Mouse (Mus musculus) large intestine, adult 2 months (tissue): ENCODE results near the gene Rere. TPM values are rescaled to one million over a fixed set of nuclear protein-coding genes. Genes with fewer than 3 reads are reported as not detected.

ENCODE experiments used
- DNase-seq: peaks from one replicate; pipeline ENCODE4 v3.0.0-alpha.2; 2012; ENCODE audit warnings: low read depth, low spot score
- WGBS: fragments of 180-500 bp; shearing (Covaris S2); methylation state at CpG from one replicate; pipeline ENCODE4 v1.1.7; 2018; 5-methylcytosine and 5-hydroxymethylcytosine counted together
- polyA plus RNA-seq: library from polyadenylated mRNA; depleted of rRNA; stranded (reverse); fragments of >200 nt; gene quantifications from 2 replicates; pipeline ENCODE4 v1.2.3, GENCODE M21; 2012

The Rere gene
- polyA plus RNA-seq, 1 experiment: 29.4 TPM

DNA sequence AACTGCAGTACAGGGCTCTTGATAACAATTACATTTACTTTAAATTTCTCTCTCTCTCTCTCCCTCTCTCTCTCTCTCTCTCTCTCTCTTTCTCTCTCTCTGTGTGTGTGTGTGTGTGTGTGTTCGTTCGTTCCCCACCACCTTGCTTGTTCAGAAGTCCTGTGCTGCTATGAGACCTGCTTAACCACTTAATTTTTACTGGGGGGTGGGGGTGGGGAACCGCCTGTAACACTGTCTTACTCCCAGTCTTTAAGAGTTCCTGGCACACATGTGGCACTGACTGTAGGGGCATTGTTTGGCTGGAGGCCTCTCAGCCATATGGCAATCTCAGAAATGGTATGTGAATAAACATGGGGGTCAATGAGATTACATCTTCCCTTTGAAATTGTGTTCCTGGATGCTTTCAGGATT is 91.2 kb downstream of the Rere start:
- 10% methylated on average over 3 of the region's 3 CpGs for WGBS
- DNase-seq: no peak

DNA sequence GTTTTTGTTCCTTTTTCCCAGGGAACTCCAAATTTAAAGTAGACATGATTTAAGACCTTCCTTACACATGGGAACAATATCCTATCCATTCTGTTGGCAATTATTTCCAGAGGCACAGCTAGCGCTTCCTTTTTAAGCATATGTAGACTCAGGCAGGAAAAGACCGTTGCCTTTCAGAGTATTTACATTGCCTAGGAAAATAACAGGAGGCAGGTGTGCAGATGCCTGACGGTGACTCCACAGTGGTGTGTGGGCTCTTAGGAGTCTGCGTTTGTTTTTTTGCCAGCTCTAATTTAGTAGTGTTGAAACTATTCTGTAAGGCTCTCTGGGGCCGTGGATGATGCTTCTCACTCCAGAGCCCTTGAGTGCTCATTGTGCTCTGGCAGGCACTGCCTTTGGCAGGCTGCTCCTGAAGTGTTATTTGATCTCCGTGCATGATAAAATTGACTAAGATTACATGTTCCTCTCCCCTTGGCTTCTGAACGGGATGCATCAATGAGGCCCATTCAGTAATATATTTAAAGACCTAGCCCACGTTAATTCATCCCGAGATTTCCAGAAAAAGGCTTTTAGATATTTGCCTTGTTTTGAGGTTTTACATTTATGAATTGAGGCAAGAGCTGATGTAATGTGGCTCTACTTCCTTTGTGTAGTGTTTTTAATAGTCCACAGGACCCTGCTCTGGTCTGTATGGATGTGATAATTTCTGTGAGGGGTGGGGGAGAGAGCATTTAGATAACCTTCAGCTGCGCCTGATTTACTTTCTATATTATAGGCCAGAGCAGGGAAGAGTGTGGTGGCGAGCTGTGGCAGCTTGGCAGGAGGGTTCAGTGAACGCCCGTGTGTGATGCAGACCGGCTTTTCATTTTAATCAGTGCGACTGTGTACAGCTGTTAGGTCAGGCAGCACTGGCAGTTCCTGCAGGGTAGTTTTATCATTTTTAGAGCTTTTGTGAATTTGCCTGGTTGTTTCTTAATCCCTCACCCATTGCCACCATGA is 92.0 kb downstream of the Rere start:
- 12% methylated on average over 15 of the region's 15 CpGs for WGBS
- DNase-seq: no peak

- no peak for DNase-seq
- 28% methylated on average over 9 of the region's 9 CpGs for WGBS
Observed at GRCm38 (mm10) chr4:150374651-150375447, 93.4 kb downstream of the Rere start.

- DNase-seq: no peak
- WGBS: 36% methylated on average over 1 of the region's 1 CpGs
Observed at GRCm38 (mm10) chr4:150375448-150375935, 94.0 kb downstream of the Rere start.

DNA sequence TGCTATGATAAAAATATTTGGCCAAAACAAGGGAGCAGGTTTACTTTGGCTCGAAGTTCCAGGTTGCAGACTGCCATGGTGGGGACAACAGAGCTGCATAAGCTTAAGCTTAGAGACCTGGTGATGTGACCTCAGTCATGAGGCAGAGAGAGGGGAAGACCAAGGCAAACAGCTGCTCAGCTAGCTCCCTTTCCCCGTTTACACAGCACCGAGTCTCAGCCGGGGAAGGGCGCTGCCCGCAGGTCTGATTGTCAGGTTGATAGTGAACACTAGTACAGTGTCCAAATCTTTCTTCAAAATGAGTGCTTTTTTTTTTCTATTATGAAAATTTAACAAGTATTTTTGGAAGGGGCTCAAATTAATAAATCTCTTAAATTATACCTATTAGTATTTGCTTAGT is 97.9 kb downstream of the Rere start:
- no peak for DNase-seq
- WGBS: 57% methylated on average over 6 of the region's 6 CpGs

- WGBS: 30% methylated on average over 2 of the region's 2 CpGs
- no peak for DNase-seq
Observed at GRCm38 (mm10) chr4:150379772-150380171, 98.3 kb downstream of the Rere start.

DNA sequence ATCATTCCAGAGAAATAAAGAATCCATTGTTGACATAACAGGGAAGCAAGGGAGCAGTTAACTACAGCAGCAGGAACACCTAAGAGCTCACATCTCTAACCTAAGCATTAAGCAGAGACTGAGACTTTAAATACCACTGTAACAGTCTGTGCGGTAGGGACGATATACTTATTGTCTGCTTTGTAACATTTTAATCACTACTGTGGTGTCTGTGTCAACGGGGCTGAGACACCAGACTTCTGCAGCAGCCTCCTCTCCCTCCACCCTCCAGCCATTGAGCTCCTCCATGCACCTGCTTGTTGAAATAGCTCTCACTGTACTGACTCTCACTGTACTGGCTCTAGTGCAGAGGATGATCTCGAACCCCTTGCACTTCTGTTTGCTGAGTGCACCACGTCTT is 98.8 kb downstream of the Rere start:
- 49% methylated on average over 5 of the region's 5 CpGs for WGBS
- DNase-seq: no peak

DNA sequence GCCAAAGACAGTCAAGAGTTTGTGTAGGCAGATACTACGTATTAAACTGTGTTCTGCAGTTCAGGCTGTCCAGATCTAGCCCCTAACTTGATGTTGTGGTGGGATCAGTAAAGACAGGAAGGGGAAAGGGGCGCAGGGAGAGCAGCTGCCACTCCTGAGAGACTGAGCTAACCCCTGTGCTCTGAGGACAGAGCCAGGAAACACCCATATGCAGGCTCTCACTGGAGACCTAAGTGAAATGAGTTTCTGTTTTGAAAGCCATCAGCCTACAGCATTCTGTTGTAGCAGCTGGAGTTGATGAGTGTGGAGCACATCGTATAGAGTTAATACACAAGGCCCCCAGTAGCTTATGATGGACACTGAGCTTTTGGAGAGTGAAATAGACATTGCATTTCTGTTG is 101.1 kb downstream of the Rere start:
- DNase-seq: no peak
- WGBS: 76% methylated on average over 3 of the region's 3 CpGs

GRCm38 (mm10) chr4:150384405-150384804 is 103.0 kb downstream of the Rere start:
- no peak for DNase-seq
- WGBS: 84% methylated on average over 8 of the region's 8 CpGs

- WGBS: 80% methylated on average over 3 of the region's 3 CpGs
- DNase-seq: no peak
Observed at GRCm38 (mm10) chr4:150384899-150385298, 103.5 kb downstream of the Rere start.

DNA sequence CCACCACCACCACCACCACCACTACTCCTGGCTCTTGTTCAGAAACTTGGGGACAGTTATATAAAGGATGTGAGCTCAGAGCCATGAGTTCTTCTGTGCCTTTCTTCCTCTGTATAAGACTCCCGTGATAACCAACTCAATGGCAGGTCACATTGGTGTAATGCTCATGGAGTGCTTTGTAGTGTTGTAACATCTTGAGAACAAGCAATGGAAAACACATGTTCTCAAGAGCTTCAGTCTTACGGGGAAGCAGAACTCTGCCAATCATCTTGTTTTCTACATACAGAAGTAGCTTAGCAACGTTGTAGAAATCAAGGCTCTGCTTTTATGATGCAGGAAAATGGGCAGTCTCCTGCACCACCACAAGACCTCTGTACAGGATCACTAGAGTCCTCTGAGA is 107.1 kb downstream of the Rere start:
- DNase-seq: no peak
- WGBS: 61% methylated on average over 3 of the region's 3 CpGs

DNA sequence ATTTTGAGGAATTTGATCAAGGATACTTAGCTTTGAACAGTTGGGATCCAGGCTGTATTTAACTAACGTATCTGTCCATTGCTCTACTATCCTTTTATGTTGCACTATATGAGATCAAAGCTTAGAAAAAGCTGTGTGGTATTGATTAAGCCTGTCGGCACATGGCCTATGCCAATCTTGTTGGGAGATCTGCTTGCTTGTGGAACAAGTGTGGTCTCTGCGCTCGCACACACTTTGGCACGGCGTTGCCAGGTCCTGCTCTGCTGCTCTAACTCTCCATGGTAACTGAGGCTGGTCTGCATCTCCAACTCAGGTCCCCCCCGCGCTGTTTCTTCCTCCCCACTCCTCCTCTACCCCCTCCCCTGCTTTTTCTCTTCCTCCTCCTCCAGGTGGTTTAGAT is 112.2 kb downstream of the Rere start:
- 78% methylated on average over 8 of the region's 8 CpGs for WGBS
- no peak for DNase-seq

- 78% methylated on average over 4 of the region's 4 CpGs for WGBS
- DNase-seq: no peak
Observed at GRCm38 (mm10) chr4:150394091-150394490, 112.6 kb downstream of the Rere start.

DNA sequence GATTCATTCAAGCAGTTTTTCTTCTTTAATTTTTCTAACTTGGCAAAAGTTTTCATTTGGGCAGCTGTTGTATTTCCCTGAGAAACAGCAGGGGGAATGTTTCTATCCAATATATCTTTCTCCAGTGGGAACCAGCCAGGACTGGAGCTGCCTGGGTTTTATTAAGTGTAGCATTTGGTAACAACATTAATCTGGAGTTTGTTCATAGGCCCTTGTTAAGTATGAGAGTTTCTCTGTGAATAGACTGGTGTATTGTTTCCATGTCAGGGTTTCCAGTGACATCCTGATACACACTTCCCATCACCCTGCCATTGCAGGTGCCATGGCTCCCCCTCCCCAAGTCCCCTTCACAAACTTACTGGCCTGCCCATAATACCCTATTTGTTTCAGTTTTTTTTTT is 114.9 kb downstream of the Rere start:
- DNase-seq: no peak

DNA sequence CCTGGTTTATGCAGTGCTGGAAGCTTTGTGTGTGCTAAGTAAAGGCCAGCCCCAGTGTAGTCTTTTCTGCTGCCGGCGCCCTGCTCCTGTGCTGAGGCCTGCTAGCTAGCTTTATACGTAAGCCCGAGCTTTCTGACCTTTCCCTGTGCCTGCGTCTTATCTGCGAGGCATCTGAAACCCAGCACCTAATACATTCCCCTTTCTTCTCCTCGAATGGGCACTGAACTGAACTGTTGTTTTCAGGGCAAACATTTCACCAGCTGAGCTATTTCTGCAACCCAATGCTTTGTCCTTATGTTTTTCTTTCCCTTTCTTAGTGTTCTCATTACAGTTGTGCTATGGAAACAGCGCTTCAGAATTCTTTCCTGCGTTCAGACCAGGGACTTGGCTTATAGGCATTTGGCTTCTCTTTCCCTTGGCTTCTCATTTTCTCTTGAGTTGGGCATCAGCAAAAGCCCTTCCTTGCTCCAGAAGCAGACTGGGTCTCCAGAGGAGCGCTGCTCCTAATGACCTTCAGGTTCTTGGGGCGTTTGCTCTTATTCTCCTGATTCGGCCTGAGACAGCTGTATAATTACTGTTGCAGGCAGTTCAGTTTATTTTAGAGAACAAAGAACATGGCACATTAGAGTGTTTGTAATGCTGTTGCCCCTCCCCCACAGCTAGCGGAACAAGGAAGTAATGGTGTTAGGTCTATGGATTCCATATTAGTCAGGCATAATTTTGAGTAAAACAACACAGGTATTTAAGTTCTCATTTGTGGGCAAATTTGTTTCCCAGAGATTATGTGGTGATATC is 115.6 kb downstream of the Rere start:
- WGBS: 26% methylated on average over 13 of the region's 13 CpGs

DNA sequence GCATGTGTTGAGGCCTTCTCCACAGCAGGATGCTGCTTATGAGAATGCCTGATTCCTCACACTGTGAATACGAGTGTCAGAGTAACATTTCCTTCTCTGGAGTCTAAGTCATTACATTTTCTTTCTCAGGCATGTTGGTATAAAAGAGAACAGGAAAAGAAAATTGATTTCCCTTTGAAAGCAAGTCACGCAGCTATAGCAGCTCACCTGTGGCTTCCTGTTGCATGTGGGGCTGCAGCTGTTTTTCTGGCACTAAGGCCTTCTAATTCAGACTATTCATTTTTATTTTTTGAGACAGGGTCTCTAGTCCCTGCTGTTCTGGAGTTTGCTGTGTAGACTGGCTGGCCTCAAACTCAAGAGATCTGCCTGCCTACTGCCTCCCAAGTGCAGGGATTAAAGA is 117.6 kb downstream of the Rere start:
- WGBS: 69% methylated on average over 2 of the region's 2 CpGs
- no peak for DNase-seq

More for the DNA sequence above, 115.6 kb downstream of the Rere start:
- DNase-seq: no peak

DNA sequence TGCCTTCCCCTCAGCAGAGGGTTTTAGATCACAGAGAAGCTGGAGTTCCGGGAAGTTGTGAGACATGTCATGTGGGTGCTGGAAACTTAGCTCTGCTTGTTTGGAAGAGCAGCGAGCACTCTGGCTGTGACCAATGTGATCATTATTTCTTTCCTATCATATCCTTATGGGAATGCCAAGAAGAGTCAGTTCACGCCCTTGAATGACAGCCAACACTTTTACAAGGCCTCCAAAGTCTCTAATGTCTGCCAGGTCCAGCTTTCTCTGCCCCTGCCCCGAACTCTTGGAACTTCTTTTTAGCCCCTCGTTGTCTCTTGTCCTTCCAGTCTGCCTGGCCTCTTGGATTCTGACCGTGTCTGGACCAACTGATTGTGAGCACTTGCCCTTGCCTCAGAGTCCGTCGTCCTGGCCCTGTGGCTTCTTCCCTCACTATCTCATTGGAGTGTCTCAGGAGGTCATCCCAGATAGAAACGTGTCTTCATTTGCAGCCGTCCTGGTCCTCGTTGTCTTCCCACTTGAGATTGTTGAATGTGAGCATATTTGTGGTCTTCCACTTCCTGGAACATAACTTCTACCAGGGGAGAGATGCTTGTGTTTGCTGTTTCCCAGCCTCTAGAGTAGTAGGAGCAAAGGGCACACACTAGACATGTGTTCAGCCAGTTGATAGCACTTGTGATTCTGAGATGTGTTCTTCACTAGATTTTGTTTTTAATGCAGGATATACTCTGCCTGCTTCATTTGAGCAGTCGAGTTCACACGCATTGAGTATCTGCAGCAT is 120.6 kb downstream of the Rere start:
- WGBS: 8% methylated on average over 13 of the region's 13 CpGs
- peak; percentile 61 for DNase-seq

GRCm38 (mm10) chr4:150402608-150402985 is 121.2 kb downstream of the Rere start:
- DNase-seq: peak; percentile 45
- WGBS: 30% methylated on average over 4 of the region's 4 CpGs

GRCm38 (mm10) chr4:150403941-150404340 is 122.5 kb downstream of the Rere start:
- 74% methylated on average over 11 of the region's 11 CpGs for WGBS
- no peak for DNase-seq
